Mouse (Mus musculus) mouse trophoblast stem cell (cell line): ENCODE results near the gene Mapk11.

ENCODE experiments used
- in situ Hi-C, 2 experiments: fragments of 300-500 bp; cut with MseI, MboI; formaldehyde crosslinking; loops; 2 replicates in 1 of 2; 3 replicates in 1 of 2; pipeline ENCODE4 v1.15.1; 2025

Gene Mapk11

DNA sequence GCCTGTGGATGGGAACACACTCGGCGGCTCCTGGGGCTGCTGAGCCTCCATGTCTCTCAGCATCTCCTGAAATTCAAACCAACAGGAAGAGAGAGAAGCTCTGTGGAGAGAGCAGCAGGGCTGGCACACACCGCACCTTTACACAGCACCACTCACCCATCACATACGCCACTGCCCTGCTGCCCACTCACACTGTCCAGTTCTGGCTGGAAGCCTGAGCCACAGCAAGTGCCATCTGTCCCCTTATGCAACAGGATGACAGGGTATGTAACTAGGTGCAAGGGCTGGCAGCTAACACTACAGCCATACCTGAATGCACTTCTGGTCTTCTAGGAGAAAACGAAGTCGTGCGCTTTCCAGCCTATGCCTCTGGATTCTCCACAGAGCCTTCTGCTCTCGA is 45.0 kb downstream of the Mapk11 start:
- in situ Hi-C loops: no loop called here

DNA sequence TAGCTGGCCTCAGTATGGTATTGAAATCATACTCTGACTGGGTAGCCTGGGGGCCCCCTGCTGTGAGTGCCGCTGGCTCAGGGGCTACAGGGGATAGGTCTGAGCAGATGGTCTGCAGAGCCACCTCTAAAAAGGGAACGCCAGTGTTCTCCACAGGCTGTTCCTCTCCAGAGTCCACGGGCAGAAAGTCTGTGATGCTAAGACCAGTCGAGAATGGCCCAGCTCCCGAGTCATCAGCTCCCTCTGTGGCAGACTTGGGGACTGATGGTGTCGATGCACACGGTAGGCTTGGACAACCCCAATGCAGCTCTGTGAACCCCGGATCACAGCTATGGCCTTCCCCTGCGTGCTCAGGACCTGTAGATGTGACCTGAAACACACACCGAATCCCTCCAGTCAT is 45.5 kb downstream of the Mapk11 start:
- in situ Hi-C loops: no loop called here

GRCm38 (mm10) chr15:89102646-89103045 is 46.8 kb downstream of the Mapk11 start:
- in situ Hi-C loops: no loop called here

DNA sequence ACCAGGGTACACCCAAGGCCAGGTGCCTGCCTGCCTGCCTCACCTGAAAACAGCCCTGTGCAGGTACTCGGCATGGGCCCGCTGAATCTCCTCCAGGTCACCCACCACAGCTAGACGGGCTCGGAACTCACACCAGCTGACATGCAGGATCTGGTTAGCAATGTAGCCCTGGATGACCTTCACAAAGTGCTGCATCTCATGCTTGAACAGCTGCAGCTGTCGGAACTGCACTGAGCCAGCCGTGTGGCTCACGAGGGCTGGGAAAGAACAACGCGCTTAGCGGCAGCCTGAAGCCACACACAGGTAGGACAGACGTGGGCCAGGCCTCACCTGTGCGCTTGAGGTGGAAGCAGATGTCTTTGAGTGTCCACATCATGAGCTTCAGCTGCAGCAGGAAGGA is 48.6 kb downstream of the Mapk11 start:
- in situ Hi-C loops: no loop called here

DNA sequence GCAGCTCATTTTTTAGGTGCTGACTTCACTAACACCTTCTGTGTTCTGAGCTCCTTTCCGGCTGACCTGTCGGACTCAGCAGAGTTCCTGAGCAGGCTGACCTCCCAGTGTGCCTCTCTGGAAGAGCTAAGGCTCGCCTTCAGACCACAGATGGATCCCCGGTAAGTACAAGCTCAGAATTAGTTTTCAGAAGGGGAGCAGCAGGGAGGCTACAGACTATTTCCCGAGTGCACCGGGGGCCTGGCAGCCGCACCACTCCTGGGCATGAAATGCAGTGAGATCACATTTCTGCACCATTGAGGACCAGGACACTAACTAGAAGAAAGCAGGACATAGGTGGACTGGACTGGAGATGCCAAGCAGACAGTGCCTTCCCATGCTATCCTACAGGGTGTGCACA is 50.8 kb downstream of the Mapk11 start:
- in situ Hi-C loops: no loop called here

- in situ Hi-C loops: no loop called here
Measured at GRCm38 (mm10) chr15:89097450-89097849, 52.0 kb downstream of the Mapk11 start.
